Mouse (Mus musculus): ENCODE results near the gene Lypd6b. TPM values are rescaled to one million over a fixed set of nuclear protein-coding genes. Genes with fewer than 3 reads are reported as not detected.

The Lypd6b gene
- polyA plus RNA-seq, 1 experiment from 2014 or later = 7.9 TPM

DNA sequence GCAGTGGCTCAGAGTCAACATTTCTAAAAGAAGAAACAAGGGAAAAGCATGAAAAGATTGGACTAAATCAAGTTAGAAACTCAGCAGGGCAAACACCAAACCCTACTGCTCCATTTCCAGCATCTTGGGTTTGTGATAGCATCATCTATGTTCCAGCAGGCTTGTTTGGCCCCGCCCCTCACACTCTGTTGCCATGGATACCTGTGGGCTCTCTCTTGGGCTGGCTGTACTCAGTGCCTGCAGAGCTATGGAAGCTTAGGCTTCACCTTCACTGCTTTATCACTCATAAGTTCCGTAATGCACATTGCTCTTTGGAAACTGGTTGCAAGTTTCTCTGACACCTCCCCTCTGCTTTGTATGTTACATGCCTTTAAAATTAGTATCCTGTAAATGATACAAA is 32.4 kb upstream of the Lypd6b start:
- H3K36me3 ChIP-seq (ENCODE audit: control insufficient read depth, insufficient read depth, low read length) = peaks cover 18% of the 10 kb centered on the region; the same call in 1 of the 2 replicates
- no peak for DNase-seq (ENCODE audit: low spot score)
- H3K9ac ChIP-seq (ENCODE audit: low read depth, low read length) = no peak overlapping the region
- H3K4me1 ChIP-seq (ENCODE audit: control insufficient read depth, insufficient read depth, low read length) = no peaks in the 10 kb centered on the region
- WGBS = 64% methylated on average over 2 of the region's 2 CpGs
- no peak for ATAC-seq (ENCODE audit: low read depth)
- H3K4me2 ChIP-seq (ENCODE audit: low read depth, low read length) = no peak overlapping the region
- no peaks in the 10 kb centered on the region for H3K9me3 ChIP-seq (ENCODE audit: control insufficient read depth, low read length)
- no peak overlapping the region for H3K4me3 ChIP-seq (ENCODE audit: low read depth, low read length)
- no peaks in the 10 kb centered on the region for H3K27me3 ChIP-seq (replicated peaks; ENCODE audit: control insufficient read depth, insufficient read depth, low read length)
- H3K27ac ChIP-seq (replicated peaks; ENCODE audit: low read depth, low read length) = no peak overlapping the region

DNA sequence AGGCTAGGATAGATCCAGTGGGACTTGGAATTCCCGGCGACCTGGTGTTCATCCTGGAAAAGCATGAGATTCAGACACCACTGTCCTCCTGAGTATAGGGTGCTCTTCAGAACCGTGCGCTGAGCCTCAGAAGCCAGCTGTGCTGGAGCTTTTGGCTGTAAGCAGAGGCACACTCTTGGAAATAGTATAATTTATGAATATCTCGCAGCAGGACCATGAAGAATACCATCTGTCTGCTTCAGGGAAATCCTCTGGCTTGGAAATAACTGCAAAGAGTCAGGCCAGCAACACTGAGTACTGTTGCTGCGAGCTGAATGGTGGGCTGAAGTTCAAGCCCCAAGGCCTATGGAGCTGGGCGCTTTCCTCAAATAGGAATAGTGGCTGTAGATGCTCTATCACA is 29.9 kb upstream of the Lypd6b start:
- Histone ChIP-seq H3K27ac (replicated peaks; ENCODE audit: low read depth, low read length) (no peak overlapping the region), H3K4me2 (ENCODE audit: low read depth, low read length) (no peak overlapping the region), H3K4me3 (ENCODE audit: low read depth, low read length) (no peak overlapping the region), H3K9me3 (ENCODE audit: control insufficient read depth, low read length) (no peaks in the 10 kb centered on the region), H3K27me3 (replicated peaks; ENCODE audit: control insufficient read depth, insufficient read depth, low read length) (no peaks in the 10 kb centered on the region), H3K36me3 (ENCODE audit: control insufficient read depth, insufficient read depth, low read length) (peaks cover 24% of the 10 kb centered on the region; the same call in 1 of the 2 replicates), H3K9ac (ENCODE audit: low read depth, low read length) (no peak overlapping the region), H3K4me1 (ENCODE audit: control insufficient read depth, insufficient read depth, low read length) (no peaks in the 10 kb centered on the region)
- ATAC-seq (ENCODE audit: low read depth) (no peak), DNase-seq (ENCODE audit: low spot score) (no peak)
- 89% methylated on average over 7 of the region's 7 CpGs for WGBS

DNA sequence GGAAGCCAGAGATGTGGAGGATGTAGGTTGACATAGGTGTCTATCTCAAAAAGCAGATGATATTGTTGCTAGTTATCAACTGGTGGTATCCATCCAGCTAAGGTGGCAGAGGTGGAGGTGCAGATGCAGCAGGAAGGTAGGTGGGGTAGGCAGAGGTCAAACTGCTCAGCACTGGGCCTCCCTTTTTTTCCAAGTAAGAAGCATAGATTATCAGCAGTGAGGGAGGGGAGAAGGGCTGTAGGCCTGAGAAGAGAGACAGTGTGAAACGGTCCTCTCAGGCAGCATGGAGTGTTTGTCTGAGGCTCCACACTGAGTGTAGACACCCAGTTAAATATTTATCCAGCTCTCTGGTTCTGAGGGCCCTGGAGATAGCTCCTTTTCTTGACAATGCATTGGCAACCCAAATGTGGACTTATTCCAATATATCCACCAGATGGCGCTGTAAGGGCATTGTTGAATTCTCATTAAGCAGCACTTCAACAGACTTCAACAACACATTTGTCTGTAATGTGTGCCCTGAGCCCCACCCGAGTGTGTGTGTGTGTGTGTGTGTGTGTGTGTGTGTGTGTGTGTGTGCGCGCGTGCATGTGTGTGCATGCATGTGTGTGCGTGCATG is 23.0 kb upstream of the Lypd6b start:
- Histone ChIP-seq H3K36me3 (ENCODE audit: control insufficient read depth, insufficient read depth, low read length) (peaks cover 7% of the 10 kb centered on the region; the same call in 1 of the 2 replicates), H3K9me3 (ENCODE audit: control insufficient read depth, low read length) (no peaks in the 10 kb centered on the region), H3K27me3 (replicated peaks; ENCODE audit: control insufficient read depth, insufficient read depth, low read length) (no peaks in the 10 kb centered on the region), H3K4me3 (ENCODE audit: low read depth, low read length) (no peak overlapping the region), H3K27ac (replicated peaks; ENCODE audit: low read depth, low read length) (no peak overlapping the region), H3K9ac (ENCODE audit: low read depth, low read length) (no peak overlapping the region), H3K4me1 (ENCODE audit: control insufficient read depth, insufficient read depth, low read length) (no peaks in the 10 kb centered on the region), H3K4me2 (ENCODE audit: low read depth, low read length) (no peak overlapping the region)
- DNase-seq (ENCODE audit: low spot score) = peak; percentile 88
- ATAC-seq (ENCODE audit: low read depth) = peak; percentile 60; the same call in 1 of the 2 replicates
- 47% methylated on average over 7 of the region's 7 CpGs for WGBS

DNA sequence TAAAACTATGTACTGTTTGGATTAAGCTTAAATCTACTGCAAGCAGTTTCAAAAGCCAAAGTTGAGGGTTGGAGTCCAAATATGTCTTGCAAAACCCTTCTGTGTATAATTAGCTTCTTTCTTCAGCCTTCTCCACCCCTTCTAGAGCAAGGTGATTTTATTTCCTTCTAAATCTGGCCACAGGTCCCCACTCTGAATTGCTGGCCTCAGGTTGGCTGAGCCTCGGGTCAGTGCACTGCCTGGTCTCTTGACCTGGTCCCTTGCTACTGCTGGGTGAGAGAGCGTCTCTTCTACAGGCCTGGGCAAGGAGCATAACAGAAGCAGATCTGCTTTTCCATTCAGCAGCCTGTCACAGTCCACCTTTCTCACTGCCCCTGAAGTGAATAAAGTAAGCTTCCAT is 18.6 kb upstream of the Lypd6b start:
- peaks cover 4% of the 10 kb centered on the region; the same call in 1 of the 2 replicates for H3K4me1 ChIP-seq (ENCODE audit: control insufficient read depth, insufficient read depth, low read length)
- ATAC-seq (ENCODE audit: low read depth) (no peak), DNase-seq (ENCODE audit: low spot score) (no peak)
- H3K27ac ChIP-seq (replicated peaks; ENCODE audit: low read depth, low read length) = no peak overlapping the region
- H3K4me3 ChIP-seq (ENCODE audit: low read depth, low read length) = no peak overlapping the region
- H3K9ac ChIP-seq (ENCODE audit: low read depth, low read length) = no peak overlapping the region
- no peak overlapping the region for H3K4me2 ChIP-seq (ENCODE audit: low read depth, low read length)
- H3K9me3 ChIP-seq (ENCODE audit: control insufficient read depth, low read length) = no peaks in the 10 kb centered on the region
- 71% methylated on average over 2 of the region's 2 CpGs for WGBS
- H3K36me3 ChIP-seq (ENCODE audit: control insufficient read depth, insufficient read depth, low read length) = no peaks in the 10 kb centered on the region
- no peaks in the 10 kb centered on the region for H3K27me3 ChIP-seq (replicated peaks; ENCODE audit: control insufficient read depth, insufficient read depth, low read length)

DNA sequence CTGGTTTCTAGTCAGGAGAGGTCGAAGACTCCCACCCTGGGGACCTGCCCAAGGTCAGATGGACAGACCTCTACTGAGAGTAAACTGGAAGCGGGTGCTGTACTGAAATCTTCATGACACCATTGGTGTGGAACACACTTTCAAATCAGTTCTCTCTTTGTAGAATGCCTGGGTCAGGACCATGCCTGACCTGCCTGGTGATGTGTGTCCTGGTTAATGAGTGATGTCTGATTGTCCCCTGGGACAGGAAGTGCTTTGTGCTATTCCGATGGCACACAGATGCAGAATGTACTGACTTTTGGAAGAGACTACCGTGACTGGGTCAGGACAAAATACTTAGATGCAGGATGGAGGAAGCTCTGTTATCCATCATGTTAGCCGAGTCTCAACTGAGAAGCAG is 17.0 kb upstream of the Lypd6b start:
- no peak overlapping the region for H3K9ac ChIP-seq (ENCODE audit: low read depth, low read length)
- DNase-seq (ENCODE audit: low spot score) = no peak
- no peak overlapping the region for H3K4me3 ChIP-seq (ENCODE audit: low read depth, low read length)
- H3K27me3 ChIP-seq (replicated peaks; ENCODE audit: control insufficient read depth, insufficient read depth, low read length) = no peaks in the 10 kb centered on the region
- WGBS = 78% methylated on average over 5 of the region's 5 CpGs
- no peaks in the 10 kb centered on the region for H3K9me3 ChIP-seq (ENCODE audit: control insufficient read depth, low read length)
- peaks cover 6% of the 10 kb centered on the region; the same call in 1 of the 2 replicates for H3K4me1 ChIP-seq (ENCODE audit: control insufficient read depth, insufficient read depth, low read length)
- ATAC-seq (ENCODE audit: low read depth) = no peak
- no peaks in the 10 kb centered on the region for H3K36me3 ChIP-seq (ENCODE audit: control insufficient read depth, insufficient read depth, low read length)
- H3K4me2 ChIP-seq (ENCODE audit: low read depth, low read length) = no peak overlapping the region
- no peak overlapping the region for H3K27ac ChIP-seq (replicated peaks; ENCODE audit: low read depth, low read length)

DNA sequence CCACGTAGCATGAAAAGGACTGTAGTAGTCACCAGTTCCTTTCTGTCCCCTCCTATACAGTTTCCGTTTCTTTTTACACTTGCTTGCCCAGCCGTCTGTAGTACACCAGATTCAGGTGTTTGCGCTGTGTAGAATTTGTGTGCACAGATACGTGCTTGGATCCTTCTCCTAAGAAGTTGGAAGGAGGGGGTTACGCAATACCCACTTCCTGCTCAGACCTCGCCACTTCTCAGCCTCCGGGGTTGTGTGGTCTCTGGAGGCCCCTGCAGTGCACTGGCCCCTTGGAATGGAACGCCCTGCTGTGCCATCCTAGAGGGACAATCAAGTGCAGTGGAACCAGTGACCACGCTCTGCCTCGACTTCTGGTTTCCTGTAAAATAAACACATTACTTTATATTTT is 16.3 kb upstream of the Lypd6b start:
- Histone ChIP-seq H3K9me3 (ENCODE audit: control insufficient read depth, low read length) (no peaks in the 10 kb centered on the region), H3K4me3 (ENCODE audit: low read depth, low read length) (no peak overlapping the region), H3K4me2 (ENCODE audit: low read depth, low read length) (no peak overlapping the region), H3K27me3 (replicated peaks; ENCODE audit: control insufficient read depth, insufficient read depth, low read length) (no peaks in the 10 kb centered on the region), H3K36me3 (ENCODE audit: control insufficient read depth, insufficient read depth, low read length) (no peaks in the 10 kb centered on the region), H3K4me1 (ENCODE audit: control insufficient read depth, insufficient read depth, low read length) (peaks cover 6% of the 10 kb centered on the region; the same call in 1 of the 2 replicates), H3K9ac (ENCODE audit: low read depth, low read length) (no peak overlapping the region), H3K27ac (replicated peaks; ENCODE audit: low read depth, low read length) (no peak overlapping the region)
- no peak for DNase-seq (ENCODE audit: low spot score)
- 68% methylated on average over 11 of the region's 11 CpGs for WGBS
- ATAC-seq (ENCODE audit: low read depth) = no peak

DNA sequence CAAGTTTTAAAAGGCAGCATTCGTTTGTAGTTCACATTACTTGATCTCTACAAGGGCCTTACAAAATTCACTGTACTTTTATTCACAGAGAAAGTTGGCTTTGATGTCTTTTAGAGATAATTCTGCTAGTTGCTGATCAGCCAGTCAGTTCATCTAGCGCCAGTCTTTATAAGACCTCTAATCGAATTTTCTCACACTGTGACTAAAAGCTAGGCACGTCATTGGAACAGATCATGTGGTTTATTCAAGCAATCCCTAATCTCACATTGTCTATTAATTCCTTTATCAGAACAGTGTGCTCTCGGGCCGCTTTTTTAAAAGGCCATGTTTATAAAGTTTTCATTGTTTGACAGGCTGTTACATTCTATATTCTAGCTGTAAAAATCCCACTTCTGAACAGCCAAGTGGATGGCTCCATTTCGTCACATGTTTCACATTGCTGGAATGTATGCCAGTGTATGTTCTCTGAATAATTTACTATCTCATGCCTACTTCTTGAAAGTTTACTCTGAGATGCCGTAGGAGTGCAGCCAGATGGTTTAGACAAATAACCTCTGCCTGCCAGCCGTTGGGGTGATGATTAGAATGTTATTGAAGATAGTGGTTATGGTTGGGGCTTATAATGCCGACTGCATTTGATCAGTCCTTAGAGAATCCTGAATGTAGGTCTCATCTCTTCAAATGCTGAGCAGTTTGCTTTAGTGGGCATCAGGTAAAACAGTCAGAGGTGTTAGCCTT is 14.1 kb upstream of the Lypd6b start:
- H3K4me1 ChIP-seq (ENCODE audit: control insufficient read depth, insufficient read depth, low read length) = peaks cover 6% of the 10 kb centered on the region; the same call in 1 of the 2 replicates
- ATAC-seq (ENCODE audit: low read depth) = no peak
- no peak overlapping the region for H3K27ac ChIP-seq (replicated peaks; ENCODE audit: low read depth, low read length)
- no peak overlapping the region for H3K4me3 ChIP-seq (ENCODE audit: low read depth, low read length)
- H3K27me3 ChIP-seq (replicated peaks; ENCODE audit: control insufficient read depth, insufficient read depth, low read length) = no peaks in the 10 kb centered on the region
- no peak for DNase-seq (ENCODE audit: low spot score)
- 74% methylated on average over 10 of the region's 10 CpGs for WGBS
- no peaks in the 10 kb centered on the region for H3K9me3 ChIP-seq (ENCODE audit: control insufficient read depth, low read length)
- no peak overlapping the region for H3K4me2 ChIP-seq (ENCODE audit: low read depth, low read length)
- H3K36me3 ChIP-seq (ENCODE audit: control insufficient read depth, insufficient read depth, low read length) = no peaks in the 10 kb centered on the region
- H3K9ac ChIP-seq (ENCODE audit: low read depth, low read length) = no peak overlapping the region

DNA sequence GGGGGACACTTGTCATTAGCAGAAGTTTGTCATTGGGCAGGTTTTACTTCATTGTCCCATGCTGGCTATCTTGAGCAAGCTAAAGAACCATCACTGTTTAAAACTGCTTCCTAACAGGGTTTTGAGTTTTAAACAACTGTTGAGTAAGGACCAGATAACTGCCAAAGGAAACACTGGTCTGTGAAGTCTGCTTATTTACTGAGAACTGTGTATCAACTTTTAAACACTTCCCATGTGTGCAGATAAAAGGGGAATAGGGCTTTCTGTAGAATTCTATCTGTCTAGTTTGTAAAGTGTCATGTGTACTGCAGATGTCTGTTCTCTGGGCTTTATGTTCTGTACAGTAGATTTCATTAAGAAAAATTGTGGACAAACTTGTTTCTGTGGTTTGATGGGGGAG is 13.3 kb upstream of the Lypd6b start:
- no peak overlapping the region for H3K4me2 ChIP-seq (ENCODE audit: low read depth, low read length)

DNA sequence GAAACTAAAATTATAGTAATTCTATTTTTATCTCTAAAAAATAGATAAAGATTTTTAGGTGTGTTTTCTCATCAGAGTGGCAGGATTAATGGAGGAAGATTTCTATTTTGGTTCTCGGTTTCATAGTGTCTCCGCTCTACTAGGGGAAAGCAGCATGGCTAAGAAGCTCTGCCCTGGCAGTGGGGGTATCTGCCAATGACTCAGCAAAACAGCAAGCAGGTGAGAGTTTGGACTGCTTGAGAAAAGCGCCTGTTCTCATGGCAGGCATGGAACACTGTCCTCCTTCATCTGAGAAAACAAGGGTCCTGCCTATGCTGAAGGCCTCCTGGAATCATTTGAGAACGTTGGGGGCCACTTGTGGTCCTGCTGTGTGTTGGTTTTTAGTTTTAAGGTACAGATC is 12.3 kb upstream of the Lypd6b start:
- DNase-seq (ENCODE audit: low spot score) = no peak
- Histone ChIP-seq H3K4me1 (ENCODE audit: control insufficient read depth, insufficient read depth, low read length) (peaks cover 6% of the 10 kb centered on the region; the same call in 1 of the 2 replicates), H3K36me3 (ENCODE audit: control insufficient read depth, insufficient read depth, low read length) (no peaks in the 10 kb centered on the region), H3K4me3 (ENCODE audit: low read depth, low read length) (no peak overlapping the region), H3K27me3 (replicated peaks; ENCODE audit: control insufficient read depth, insufficient read depth, low read length) (no peaks in the 10 kb centered on the region), H3K9me3 (ENCODE audit: control insufficient read depth, low read length) (no peaks in the 10 kb centered on the region), H3K4me2 (ENCODE audit: low read depth, low read length) (no peak overlapping the region), H3K9ac (ENCODE audit: low read depth, low read length) (no peak overlapping the region), H3K27ac (replicated peaks; ENCODE audit: low read depth, low read length) (no peak overlapping the region)
- no peak for ATAC-seq (ENCODE audit: low read depth)
- WGBS = 88% methylated on average over 4 of the region's 4 CpGs

More for the DNA sequence above, 13.3 kb upstream of the Lypd6b start:
- H3K4me3 ChIP-seq (ENCODE audit: low read depth, low read length) = no peak overlapping the region
- H3K27ac ChIP-seq (replicated peaks; ENCODE audit: low read depth, low read length) = no peak overlapping the region
- H3K4me1 ChIP-seq (ENCODE audit: control insufficient read depth, insufficient read depth, low read length) = peaks cover 6% of the 10 kb centered on the region; the same call in 1 of the 2 replicates
- ATAC-seq (ENCODE audit: low read depth) (no peak), DNase-seq (ENCODE audit: low spot score) (no peak)
- H3K9ac ChIP-seq (ENCODE audit: low read depth, low read length) = no peak overlapping the region
- H3K27me3 ChIP-seq (replicated peaks; ENCODE audit: control insufficient read depth, insufficient read depth, low read length) = no peaks in the 10 kb centered on the region
- no peaks in the 10 kb centered on the region for H3K9me3 ChIP-seq (ENCODE audit: control insufficient read depth, low read length)
- no peaks in the 10 kb centered on the region for H3K36me3 ChIP-seq (ENCODE audit: control insufficient read depth, insufficient read depth, low read length)
